Mouse (Mus musculus) embryo, embryonic 11.5 days (tissue): ENCODE results near the gene Pomc.
"Not testable (repeated sequence)": the region's sequence is repeated elsewhere in the genome, so short reads cannot be mapped to it uniquely, and the experiment has no call there.

Source experiments
- DNase-seq: peaks from one replicate; pipeline ENCODE4 v3.0.0-alpha.2; 2012; ENCODE audit warnings: low read depth, low spot score

The Pomc gene

DNA sequence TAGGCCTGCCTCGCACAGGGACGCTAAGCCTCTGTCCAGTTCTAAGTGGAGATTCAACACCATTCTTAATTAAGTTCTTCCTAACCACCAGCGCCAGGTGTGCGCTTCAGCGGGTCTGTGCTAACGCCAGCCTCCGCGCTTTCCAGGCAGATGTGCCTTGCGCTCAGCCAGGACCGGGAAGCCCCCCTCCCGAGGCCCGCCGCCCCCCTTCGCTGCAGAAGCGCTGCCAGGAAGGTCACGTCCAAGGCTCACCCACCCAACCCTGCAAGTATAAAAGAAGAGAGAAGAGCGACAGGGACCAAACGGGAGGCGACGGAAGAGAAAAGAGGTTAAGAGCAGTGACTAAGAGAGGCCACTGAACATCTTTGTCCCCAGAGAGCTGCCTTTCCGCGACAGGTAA is at the start of gene Pomc:
Gene Pomc (plus strand): TSS at position 301 of the 400 bp plus-strand sequence.
- DNase-seq: no peak

DNA sequence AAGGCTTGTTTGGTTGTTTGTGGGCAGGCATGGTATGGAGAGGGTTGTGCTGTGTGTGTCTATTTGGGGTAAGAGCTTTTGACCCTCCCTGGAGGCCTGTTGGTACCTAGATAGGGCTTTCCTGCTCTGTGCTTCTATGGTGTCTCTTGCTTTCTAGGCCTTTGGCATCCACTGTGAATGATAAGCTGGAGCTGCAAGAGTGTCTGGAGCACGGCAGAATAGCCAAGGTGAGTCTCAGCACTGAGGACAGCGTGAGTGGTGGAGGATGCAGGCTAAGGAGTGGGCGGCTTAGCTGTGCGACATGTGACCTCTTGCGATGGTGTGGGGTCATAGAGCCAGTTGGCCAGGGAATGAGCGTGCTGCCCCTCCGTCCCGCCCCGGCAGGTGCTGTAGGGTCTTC is 49.3 kb upstream of the Pomc start:
- DNase-seq: no peak

- DNase-seq: no peak
These were observed 48.4 kb upstream of the Pomc start for GRCm38 (mm10) chr12:3906308-3906707.

- no peak for DNase-seq
These were observed 47.7 kb upstream of the Pomc start for GRCm38 (mm10) chr12:3907008-3907407.

- DNase-seq: no peak
These were observed 47.3 kb upstream of the Pomc start for GRCm38 (mm10) chr12:3907418-3907817.

DNA sequence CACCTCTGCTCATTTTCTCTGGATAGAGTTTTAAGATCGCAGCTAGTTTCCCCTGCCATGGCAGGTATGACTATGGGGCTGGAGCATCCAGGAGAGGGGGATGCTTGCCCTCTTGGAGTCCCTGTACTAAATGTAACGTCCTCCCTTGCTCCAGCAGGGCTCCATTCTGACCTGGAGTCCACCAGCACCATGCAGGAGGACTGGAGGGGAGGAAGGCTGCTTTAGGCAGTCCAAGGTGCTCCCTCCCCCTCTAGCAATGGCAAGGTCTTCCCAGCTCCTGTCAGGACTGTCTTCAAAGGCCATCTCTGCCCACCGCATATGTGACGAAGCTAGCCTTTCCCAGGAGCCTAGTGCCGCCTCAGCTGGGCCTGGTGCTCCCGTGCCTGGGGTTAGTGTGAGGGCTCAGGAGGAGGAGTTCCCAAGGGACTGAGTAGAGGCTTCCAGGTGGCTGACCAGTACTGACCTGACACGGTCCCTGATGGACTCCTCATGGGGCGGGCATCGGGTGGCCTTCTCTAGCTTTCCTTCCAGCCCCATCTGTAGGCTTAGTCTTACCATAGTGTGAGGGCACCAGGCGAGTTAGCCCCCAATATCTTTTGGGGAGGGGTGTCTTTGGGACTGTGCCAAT is 44.2 kb upstream of the Pomc start:
- no peak for DNase-seq

- DNase-seq: no peak
These were observed 42.9 kb upstream of the Pomc start for GRCm38 (mm10) chr12:3911831-3912348.

- no peak for DNase-seq
These were observed 38.9 kb upstream of the Pomc start for GRCm38 (mm10) chr12:3915852-3916251.

- DNase-seq: no peak
These were observed 36.9 kb upstream of the Pomc start for GRCm38 (mm10) chr12:3917668-3918341.

- DNase-seq: no peak
These were observed 36.2 kb upstream of the Pomc start for GRCm38 (mm10) chr12:3918577-3918976.

DNA sequence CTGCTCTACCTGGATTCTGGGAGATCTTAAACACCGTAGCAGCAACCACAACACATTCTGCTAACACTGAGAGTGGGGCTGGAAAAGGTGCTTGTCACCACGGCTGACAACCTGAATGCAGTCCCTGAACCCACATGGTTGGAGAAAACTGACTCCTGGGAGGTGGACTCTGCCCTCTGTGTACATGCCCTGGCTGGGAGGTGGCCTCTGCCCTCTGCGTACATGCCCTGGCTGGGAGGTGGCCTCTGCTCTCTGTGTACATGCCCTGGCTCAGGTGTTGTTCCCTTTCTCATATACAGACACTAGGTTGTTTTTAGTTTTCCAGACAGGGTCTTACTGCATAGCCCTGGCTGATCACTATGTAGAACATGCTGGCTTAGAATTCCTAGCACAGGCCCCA is 35.3 kb upstream of the Pomc start:
- DNase-seq: no peak

DNA sequence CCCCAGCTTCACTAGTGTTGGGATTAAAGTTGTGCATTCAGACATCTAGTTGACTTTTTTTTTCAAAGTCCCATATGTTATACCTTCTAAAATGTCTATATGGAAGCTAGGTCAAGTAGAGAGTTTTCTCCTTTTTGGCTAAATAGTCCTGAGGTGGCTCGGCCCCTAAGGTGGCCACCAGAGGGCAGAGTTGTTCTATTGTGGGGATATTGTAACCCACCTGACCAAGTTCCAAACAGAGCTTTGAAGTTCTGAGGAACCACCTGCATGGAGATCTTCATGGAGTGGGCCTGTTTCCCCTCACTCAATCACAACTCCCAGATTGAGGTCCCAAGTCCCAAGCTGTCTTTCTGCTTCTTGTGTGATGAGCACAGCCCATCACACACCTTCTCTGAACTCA is 28.6 kb upstream of the Pomc start:
- peak; percentile 44 for DNase-seq

DNA sequence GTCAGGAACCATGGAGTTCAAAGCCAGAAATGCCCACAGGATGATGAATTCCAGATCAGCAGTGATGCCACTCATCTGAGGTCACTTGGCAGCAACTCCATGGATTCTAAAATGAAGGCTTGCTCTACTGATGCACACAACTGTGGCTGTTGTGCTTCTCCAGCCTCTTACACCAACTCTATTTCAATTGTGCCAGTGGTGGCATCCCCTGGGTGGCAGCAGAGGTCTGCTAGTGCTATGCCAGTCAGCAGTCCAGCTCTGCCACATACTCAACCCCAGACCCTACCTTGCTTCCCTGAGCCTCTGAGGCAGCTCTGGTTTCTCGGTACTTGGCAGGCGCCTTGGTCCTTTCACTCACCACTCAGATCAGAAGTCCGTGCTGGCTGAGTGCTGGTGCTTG is 25.9 kb upstream of the Pomc start:
- DNase-seq: no peak

DNA sequence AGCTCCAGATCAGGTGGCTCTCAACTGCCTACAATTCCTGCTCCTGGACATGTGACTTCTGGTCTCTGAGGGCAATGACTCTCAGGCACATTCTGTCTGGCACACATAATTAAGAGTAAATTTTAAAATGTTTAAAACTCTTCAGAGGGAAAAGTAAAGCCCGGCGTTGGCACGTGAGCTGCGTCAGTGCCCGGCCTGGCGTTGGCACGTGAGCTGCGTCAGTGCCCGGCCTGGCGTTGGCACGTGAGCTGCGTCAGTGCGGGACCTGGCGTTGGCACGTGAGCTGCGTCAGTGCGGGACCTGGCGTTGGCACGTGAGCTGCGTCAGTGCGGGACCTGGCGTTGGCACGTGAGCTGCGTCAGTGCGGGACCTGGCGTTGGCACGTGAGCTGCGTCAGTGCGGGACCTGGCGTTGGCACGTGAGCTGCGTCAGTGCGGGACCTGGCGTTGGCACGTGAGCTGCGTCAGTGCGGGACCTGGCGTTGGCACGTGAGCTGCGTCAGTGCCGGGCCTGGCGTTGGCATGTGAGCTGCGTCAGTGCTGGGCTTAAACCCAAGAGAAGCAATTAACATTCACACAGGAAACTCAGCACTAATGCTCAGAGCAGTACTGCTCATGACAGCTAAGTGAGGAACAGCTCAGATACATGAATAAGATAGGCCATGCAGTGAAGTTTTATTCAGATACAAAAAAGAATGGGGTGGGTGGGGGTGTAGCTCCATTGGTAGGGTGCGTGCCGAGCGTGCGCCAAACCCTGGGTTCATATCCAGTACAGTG is 24.5 kb upstream of the Pomc start:
- not testable (repeated sequence) for DNase-seq

DNA sequence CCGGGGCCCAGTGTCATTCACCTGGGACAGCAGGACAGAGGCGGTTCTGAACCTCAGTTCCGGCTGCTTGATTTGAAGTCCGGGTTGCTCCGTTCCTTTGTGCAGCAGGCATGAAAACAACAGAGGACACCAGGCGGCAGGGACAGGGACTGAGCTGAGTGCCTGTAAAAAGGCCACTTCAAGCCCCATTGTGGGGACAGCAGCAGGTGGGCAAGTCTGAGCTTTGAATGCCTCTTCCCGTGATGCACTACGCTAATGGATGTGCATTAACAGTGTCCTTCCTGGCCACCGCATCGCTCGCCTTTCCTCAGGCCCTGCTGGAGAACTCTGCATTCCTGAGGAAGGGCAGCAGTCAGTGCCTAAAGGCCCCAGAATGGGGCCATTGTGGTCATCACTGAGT is 12.7 kb upstream of the Pomc start:
- no peak for DNase-seq

GRCm38 (mm10) chr12:3944454-3945073 is 10.2 kb upstream of the Pomc start:
- DNase-seq: no peak

- DNase-seq: no peak
These were observed 7.2 kb upstream of the Pomc start for GRCm38 (mm10) chr12:3947503-3947902.

DNA sequence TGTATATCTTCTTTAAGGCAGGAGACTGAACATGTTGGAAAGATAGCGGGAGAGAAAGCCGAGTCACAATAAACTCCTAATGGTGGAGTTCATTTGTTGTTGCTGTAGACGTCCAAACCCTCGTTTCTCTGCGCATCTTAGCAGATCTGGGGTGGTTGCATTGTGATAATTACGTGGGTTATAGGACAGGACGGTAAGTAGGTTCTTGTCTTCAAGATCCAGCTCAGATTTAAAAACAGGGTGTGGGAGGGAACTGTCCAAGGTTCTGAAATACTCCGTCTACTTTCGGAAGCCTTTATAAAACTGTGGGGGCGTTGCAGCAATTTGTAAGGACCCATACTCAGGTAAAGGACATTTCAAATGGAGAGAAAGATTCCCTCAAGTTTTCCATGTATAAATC is 620 bp downstream of the Pomc start:
- DNase-seq: peak; percentile 44

- DNase-seq: no peak
These were observed 1.6 kb downstream of the Pomc start for GRCm38 (mm10) chr12:3956351-3956750.

GRCm38 (mm10) chr12:3959791-3960543 is 5.2 kb downstream of the Pomc start:
- DNase-seq: peak; percentile 89

- DNase-seq: no peak
These were observed 5.8 kb downstream of the Pomc start for GRCm38 (mm10) chr12:3960553-3960952.
